Mouse (Mus musculus) olfactory bulb, adult 2 months (tissue): ENCODE measurements around the gene Map4k4. TPM values are rescaled to one million over a fixed set of nuclear protein-coding genes. Genes with fewer than 3 reads are reported as not detected.

Source experiments
- H3K27ac ChIP-seq: fragments of 200-500 bp; 2 replicates; pipeline ENCODE4 v1.5.1; 2012; ENCODE audit warnings: low read depth, low read length; ENCODE audit not compliant: insufficient read depth
- H3K4me1 ChIP-seq: fragments of 200-500 bp; 2 replicates; pipeline ENCODE4 v1.6.1; 2012; ENCODE audit warnings: low read length; ENCODE audit not compliant: control insufficient read depth, insufficient read depth
- H3K4me3 ChIP-seq: fragments of 200-500 bp; 2 replicates; pipeline ENCODE4 v1.5.1; 2012; ENCODE audit warnings: mild to moderate bottlenecking, low read depth, low read length, moderate library complexity; ENCODE audit not compliant: insufficient read depth
- CTCF ChIP-seq: fragments of 200-500 bp; IDR thresholded peaks from 2 replicates; pipeline ENCODE4 v1.5.1; 2012; ENCODE audit warnings: low read depth, mild to moderate bottlenecking, low read length, moderate library complexity; ENCODE audit not compliant: insufficient read depth
- POLR2A ChIP-seq: fragments of 200-500 bp; IDR thresholded peaks from 2 replicates; pipeline ENCODE4 v1.6.1; 2012; ENCODE audit warnings: mild to moderate bottlenecking, low read depth, low read length, moderate library complexity; ENCODE audit not compliant: insufficient read depth
- WGBS: fragments of 180-500 bp; shearing (Covaris S2); methylation state at CpG from one replicate; pipeline ENCODE4 v1.1.7; 2018; 5-methylcytosine and 5-hydroxymethylcytosine counted together
- polyA plus RNA-seq: library from polyadenylated mRNA; stranded (reverse); fragments of >200 nt; gene quantifications from 2 replicates; pipeline ENCODE4 v1.2.4, GENCODE M21; 2012; ENCODE audit warnings: low replicate concordance; ENCODE audit not compliant: missing spikeins, insufficient read depth, insufficient read length

The Map4k4 gene
- polyA plus RNA-seq, 1 experiment = 300 TPM

- Histone ChIP-seq H3K27ac (no peak overlapping the region), H3K4me3 (no peak overlapping the region), H3K4me1 (no peaks in the 10 kb centered on the region)
- TF ChIP-seq CTCF (no peak), POLR2A (no peak)
- 92% methylated on average over 4 of the region's 4 CpGs for WGBS
Observed at GRCm38 (mm10) chr1:40072558-40072957, 171.8 kb downstream of the Map4k4 start.

- no peak within 1 kb of the TSS for H3K4me3 ChIP-seq
- TF ChIP-seq CTCF (no peak), POLR2A (no peak)
- H3K27ac ChIP-seq = no peak within 1 kb of the TSS
- H3K4me1 ChIP-seq = no peaks in the 10 kb centered on the region
- WGBS = 97% methylated on average over 5 of the region's 5 CpGs
Observed at GRCm38 (mm10) chr1:40073779-40074178, 173.1 kb downstream of the Map4k4 start, which contains the start of gene Il1r2. Gene Il1r2, plus strand, starts transcription at chr1:40074079.

Other genes starting within 250 kb of the Map4k4 start
- gene Creg2, start 249.4 kb upstream of the Map4k4 start, polyA plus RNA-seq = not detected in 2 replicates
- gene Rfx8, start 179.9 kb upstream of the Map4k4 start, polyA plus RNA-seq = not detected in 2 replicates
- not detected in 2 replicates for gene Gm3646, start 95.6 kb upstream of the Map4k4 start, polyA plus RNA-seq
- not detected in 2 replicates for gene Il1r2, start 173.2 kb downstream of the Map4k4 start, polyA plus RNA-seq